Mouse (Mus musculus) neutrophil, adult 59 days (primary cell): ENCODE data around the gene Glt1d1. TPM values are rescaled to one million over a fixed set of nuclear protein-coding genes. Genes with fewer than 3 reads are reported as not detected.

ENCODE experiments used
- total RNA-seq, 2 experiments: library from RNA; stranded (reverse); gene quantifications; 1 replicate in 1 of 2; 2 replicates in 1 of 2; pipeline ENCODE4 v1.2.4; 2023

Gene Glt1d1
- total RNA-seq, result 1 to 10 TPM; 3.6 to 6.9 TPM

GRCm38 (mm10) chr5:127632167-127633145, at the start of gene Glt1d1, which contains the start of gene Slc15a4:
Glt1d1 (plus strand) TSS chr5:127632262.
Slc15a4 (minus strand) TSS chr5:127632897.

Other genes with a start within 250 kb of the Glt1d1 start
- 10 to 100 TPM; 46.3 to 80.6 TPM for gene Slc15a4, start 635 bp downstream of the Glt1d1 start, total RNA-seq